Mouse (Mus musculus) forelimb bud, embryonic 11.5 days (tissue): ENCODE measurements around the gene Ccdc187.

Experiments
- DNase-seq: peaks from one replicate; pipeline ENCODE4 v3.0.0-alpha.2; 2012; ENCODE audit warnings: low read depth, low spot score

The Ccdc187 gene

GRCm38 (mm10) chr2:26294457-26294856 is at the start of gene Ccdc187:
Gene Ccdc187 (minus strand): TSS chr2:26294557.
- no peak for DNase-seq

GRCm38 (mm10) chr2:26342609-26343490 is 48.5 kb upstream of the Ccdc187 start:
- DNase-seq = no peak

GRCm38 (mm10) chr2:26342044-26342443 is 47.7 kb upstream of the Ccdc187 start:
- DNase-seq = no peak

GRCm38 (mm10) chr2:26341510-26341981 is 47.2 kb upstream of the Ccdc187 start:
- DNase-seq = no peak

GRCm38 (mm10) chr2:26339204-26339551 is 44.8 kb upstream of the Ccdc187 start:
- no peak for DNase-seq

- no peak for DNase-seq
Observed at GRCm38 (mm10) chr2:26338302-26339203, 44.2 kb upstream of the Ccdc187 start.

- DNase-seq = no peak
Observed at GRCm38 (mm10) chr2:26330702-26331101, 36.3 kb upstream of the Ccdc187 start.

GRCm38 (mm10) chr2:26330056-26330468 is 35.7 kb upstream of the Ccdc187 start:
- DNase-seq = no peak

- DNase-seq = no peak
Observed at GRCm38 (mm10) chr2:26329402-26329801, 35.0 kb upstream of the Ccdc187 start.

GRCm38 (mm10) chr2:26327852-26328251 is 33.5 kb upstream of the Ccdc187 start:
- DNase-seq = no peak

- DNase-seq = peak; percentile 63
Observed at GRCm38 (mm10) chr2:26325386-26326181, 31.2 kb upstream of the Ccdc187 start.

- no peak for DNase-seq
Observed at GRCm38 (mm10) chr2:26324917-26325316, 30.6 kb upstream of the Ccdc187 start.

- no peak for DNase-seq
Observed at GRCm38 (mm10) chr2:26323589-26324325, 29.4 kb upstream of the Ccdc187 start.

GRCm38 (mm10) chr2:26320245-26321185 is 26.2 kb upstream of the Ccdc187 start:
- DNase-seq = no peak

GRCm38 (mm10) chr2:26319519-26320244 is 25.3 kb upstream of the Ccdc187 start:
- no peak for DNase-seq

GRCm38 (mm10) chr2:26319109-26319508 is 24.8 kb upstream of the Ccdc187 start:
- no peak for DNase-seq

GRCm38 (mm10) chr2:26317991-26318672 is 23.8 kb upstream of the Ccdc187 start:
- DNase-seq = no peak

- no peak for DNase-seq
Observed at GRCm38 (mm10) chr2:26317371-26317770, 23.0 kb upstream of the Ccdc187 start.
